Mouse (Mus musculus): ENCODE measurements around the gene Dpp9.

- no peak for TF ChIP-seq CTCF (IDR thresholded peaks at IDR 0.05; ENCODE audit: borderline replicate concordance, control insufficient read depth, extremely low read depth, insufficient read depth, low read length, poor library complexity)
- no peak for TF ChIP-seq POLR2A (IDR thresholded peaks at IDR 0.05; ENCODE audit: control insufficient read depth, extremely low read depth, insufficient read depth, low read length, poor library complexity)
Measured at GRCm38 (mm10) chr17:56146131-56146530, 72.6 kb downstream of the Dpp9 start.

Measured in thymus, adult 2 months (tissue).